Mouse (Mus musculus) thymus, adult 2 months (tissue): ENCODE measurements around the gene Flnb.

Experiments
- CTCF ChIP-seq: fragments of 200-500 bp; IDR thresholded peaks from 2 replicates; pipeline ENCODE4 v1.5.1; 2012; ENCODE audit warnings: mild to moderate bottlenecking, control low read depth, low read length, moderate library complexity, borderline replicate concordance; ENCODE audit not compliant: control insufficient read depth, poor library complexity, insufficient read depth; ENCODE audit errors: extremely low read depth
- POLR2A ChIP-seq: fragments of 200-500 bp; IDR thresholded peaks from 2 replicates; pipeline ENCODE4 v1.6.1; 2012; ENCODE audit warnings: mild to moderate bottlenecking, low read length, control low read depth, moderate library complexity; ENCODE audit not compliant: control insufficient read depth, poor library complexity, insufficient read depth; ENCODE audit errors: extremely low read depth

DNA sequence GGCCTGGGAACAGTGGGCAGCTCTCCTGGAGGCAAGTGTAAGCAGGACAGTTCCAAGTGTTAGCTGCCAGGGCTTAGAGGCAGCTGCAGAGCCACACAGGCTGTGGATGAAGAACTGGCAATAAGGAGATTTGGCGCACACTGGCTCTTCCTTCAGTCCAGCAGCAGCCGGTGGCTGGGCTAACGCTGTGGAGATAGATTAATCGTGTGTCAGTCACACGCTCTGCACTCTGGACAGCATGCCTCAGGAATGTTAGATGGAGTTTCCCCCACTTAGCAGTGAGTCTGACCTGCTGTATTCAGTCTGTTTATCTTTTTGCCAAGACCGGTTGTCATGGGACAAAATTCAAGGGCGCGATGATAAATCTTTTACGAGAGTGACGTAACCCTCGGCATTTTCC lies 35.9 kb downstream of the Flnb start:
- TF ChIP-seq POLR2A = no peak
- TF ChIP-seq CTCF = no peak
